Mouse (Mus musculus) cerebellum, adult 11 months (tissue): ENCODE results near the gene Llgl1.

ENCODE experiments used
- DNase-seq: peaks from one replicate; pipeline ENCODE4 v3.0.0; 2022

Gene Llgl1

GRCm38 (mm10) chr11:60699524-60700075 lies at the start of gene Llgl1:
Gene Llgl1, plus strand, starts transcription at chr11:60699723.
- DNase-seq: peak; percentile 89

- no peak for DNase-seq
Observed at GRCm38 (mm10) chr11:60696165-60696564, 3.4 kb upstream of the Llgl1 start.

- DNase-seq: peak; percentile 3
Observed at GRCm38 (mm10) chr11:60697561-60697960, 2.0 kb upstream of the Llgl1 start.

- DNase-seq: peak; percentile 38
Observed at GRCm38 (mm10) chr11:60698806-60699523, 558 bp upstream of the Llgl1 start.

- peak; percentile 15 for DNase-seq
Observed at GRCm38 (mm10) chr11:60700320-60701185, 1.0 kb downstream of the Llgl1 start.

GRCm38 (mm10) chr11:60701611-60702010 lies 2.1 kb downstream of the Llgl1 start:
- peak; percentile 25 for DNase-seq

- DNase-seq: peak; percentile 51
Observed at GRCm38 (mm10) chr11:60703131-60703530, 3.6 kb downstream of the Llgl1 start.

GRCm38 (mm10) chr11:60704023-60704880 lies 4.7 kb downstream of the Llgl1 start:
- DNase-seq: peak; percentile 13

- peak; percentile 6 for DNase-seq
Observed at GRCm38 (mm10) chr11:60705255-60705654, 5.7 kb downstream of the Llgl1 start.

GRCm38 (mm10) chr11:60706076-60706475 lies 6.6 kb downstream of the Llgl1 start:
- no peak for DNase-seq

GRCm38 (mm10) chr11:60706696-60707480 lies 7.4 kb downstream of the Llgl1 start:
- DNase-seq: peak; percentile 6

- DNase-seq: peak; percentile 19
Observed at GRCm38 (mm10) chr11:60707672-60708071, 8.1 kb downstream of the Llgl1 start.

GRCm38 (mm10) chr11:60708631-60709030 lies 9.1 kb downstream of the Llgl1 start:
- peak; percentile 0 for DNase-seq

- peak; percentile 5 for DNase-seq
Observed at GRCm38 (mm10) chr11:60709481-60710465, 10.2 kb downstream of the Llgl1 start.

- DNase-seq: peak; percentile 2
Observed at GRCm38 (mm10) chr11:60711218-60711617, 11.7 kb downstream of the Llgl1 start.

- DNase-seq: no peak
Observed at GRCm38 (mm10) chr11:60712040-60712439, 12.5 kb downstream of the Llgl1 start.

- DNase-seq: peak; percentile 4
Observed at GRCm38 (mm10) chr11:60712639-60713255, 13.2 kb downstream of the Llgl1 start.

GRCm38 (mm10) chr11:60715833-60716232 lies 16.3 kb downstream of the Llgl1 start:
- no peak for DNase-seq

- no peak for DNase-seq
Observed at GRCm38 (mm10) chr11:60719263-60719662, 19.7 kb downstream of the Llgl1 start.
